Mouse (Mus musculus) embryonic facial prominence, embryonic 15.5 days (tissue): Measurements from ENCODE around the gene Actbl2. TPM values are rescaled to one million over a fixed set of nuclear protein-coding genes. Genes with fewer than 3 reads are reported as not detected.
A peak's percentile ranks its signal among the peaks of the same experiment; 100 is the strongest.

Experiments used
- ATAC-seq: fragments of 200-750 bp; cut with Nextera tagmentation; 2 replicates; pipeline ENCODE4 v1.8.0; 2017; ENCODE audit warnings: low read depth, moderate TSS enrichment; ENCODE audit not compliant: insufficient number of reproducible peaks, low FRiP score, low TSS enrichment
- H3K27ac ChIP-seq: fragments of 300-500 bp; sonication (generic); replicated peaks from 2 replicates; pipeline ENCODE4 v1.5.1; 2015; ENCODE audit warnings: mild to moderate bottlenecking, inconsistent platforms
- H3K27me3 ChIP-seq: fragments of 300-500 bp; sonication (generic); 2 replicates; pipeline ENCODE4 v1.6.1; 2015; ENCODE audit warnings: inconsistent platforms
- H3K36me3 ChIP-seq: fragments of 300-500 bp; sonication (generic); 2 replicates; pipeline ENCODE4 v1.6.1; 2015; ENCODE audit warnings: mild to moderate bottlenecking, inconsistent platforms
- H3K4me1 ChIP-seq: fragments of 300-500 bp; sonication (generic); 2 replicates; pipeline ENCODE4 v1.6.1; 2015; ENCODE audit warnings: inconsistent platforms
- H3K4me2 ChIP-seq: fragments of 300-500 bp; sonication (generic); replicated peaks from 2 replicates; pipeline ENCODE4 v1.6.1; 2015; ENCODE audit warnings: mild to moderate bottlenecking, inconsistent platforms
- H3K4me3 ChIP-seq: fragments of 300-500 bp; sonication (generic); replicated peaks from 2 replicates; pipeline ENCODE4 v1.5.1; 2015; ENCODE audit warnings: mild to moderate bottlenecking, inconsistent platforms
- H3K9ac ChIP-seq: fragments of 300-500 bp; sonication (generic); 2 replicates; pipeline ENCODE4 v1.6.1; 2015; ENCODE audit warnings: inconsistent platforms
- H3K9me3 ChIP-seq: fragments of 300-500 bp; sonication (generic); replicated peaks from 2 replicates; pipeline ENCODE4 v1.6.1; 2016; ENCODE audit warnings: inconsistent platforms
- WGBS: fragments of 180-500 bp; shearing (Covaris S2); methylation state at CpG from one replicate; pipeline ENCODE4 v1.1.7; 2015; 5-methylcytosine and 5-hydroxymethylcytosine counted together
- polyA plus RNA-seq: library from polyadenylated mRNA; unstranded; fragments of >200 nt; fragmentation: Nextera tagmentation; extraction: Ambion mirVana; gene quantifications from 2 replicates; pipeline ENCODE4 v1.2.1, GENCODE M21; 2015

Gene Actbl2
- polyA plus RNA-seq: 0.13 and 0.38 TPM in 2 replicates

GRCm38 (mm10) chr13:111254713-111255112, at the start of gene Actbl2:
TSS of gene Actbl2 (plus strand) at chr13:111255013.
- 92% methylated on average over 5 of the region's 5 CpGs for WGBS
- Histone ChIP-seq H3K27ac (no peak within 1 kb of the TSS), H3K36me3 (no peaks in the 10 kb centered on the region), H3K4me2 (no peak within 1 kb of the TSS), H3K4me1 (no peaks in the 10 kb centered on the region), H3K9ac (no peak within 1 kb of the TSS), H3K4me3 (no peak within 1 kb of the TSS), H3K27me3 (no peaks in the 10 kb centered on the region), H3K9me3 (no peaks in the 10 kb centered on the region)
- no peak for ATAC-seq

GRCm38 (mm10) chr13:111210649-111211378, 44.0 kb upstream of the Actbl2 start:
- 7% methylated on average over 8 of the region's 8 CpGs for WGBS
- peaks cover 16% of the 10 kb centered on the region for H3K4me1 ChIP-seq
- H3K27me3 ChIP-seq: no peaks in the 10 kb centered on the region
- H3K9ac ChIP-seq: no peak overlapping the region
- peak; percentile 84 for ATAC-seq
- peak overlapping the region; percentile 39 for H3K4me2 ChIP-seq
- no peaks in the 10 kb centered on the region for H3K9me3 ChIP-seq
- no peaks in the 10 kb centered on the region for H3K36me3 ChIP-seq
- H3K27ac ChIP-seq: peak overlapping the region; percentile 81
- H3K4me3 ChIP-seq: no peak overlapping the region

GRCm38 (mm10) chr13:111228768-111229167, 26.0 kb upstream of the Actbl2 start:
- Histone ChIP-seq H3K4me2 (no peak overlapping the region), H3K27ac (peak overlapping the region; percentile 23), H3K9me3 (no peaks in the 10 kb centered on the region), H3K27me3 (no peaks in the 10 kb centered on the region), H3K9ac (no peak overlapping the region), H3K4me3 (no peak overlapping the region), H3K36me3 (no peaks in the 10 kb centered on the region), H3K4me1 (peaks cover 34% of the 10 kb centered on the region)
- ATAC-seq: 0 out of 2 replicates have a peak, but pooled peaks have one; percentile 31
- 19% methylated on average over 5 of the region's 5 CpGs for WGBS

- peaks cover 34% of the 10 kb centered on the region for H3K4me1 ChIP-seq
- ATAC-seq: no peak
- WGBS: 44% methylated on average over 6 of the region's 6 CpGs
Observed at GRCm38 (mm10) chr13:111229541-111229940, 25.3 kb upstream of the Actbl2 start.

GRCm38 (mm10) chr13:111232416-111232815, 22.4 kb upstream of the Actbl2 start:
- H3K4me2 ChIP-seq: no peak overlapping the region
- no peaks in the 10 kb centered on the region for H3K9me3 ChIP-seq
- H3K4me3 ChIP-seq: no peak overlapping the region
- peaks cover 46% of the 10 kb centered on the region for H3K4me1 ChIP-seq
- no peaks in the 10 kb centered on the region for H3K27me3 ChIP-seq
- H3K27ac ChIP-seq: no peak overlapping the region
- ATAC-seq: no peak
- WGBS: 32% methylated on average over 7 of the region's 7 CpGs
- no peaks in the 10 kb centered on the region for H3K36me3 ChIP-seq
- H3K9ac ChIP-seq: no peak overlapping the region

More at GRCm38 (mm10) chr13:111229541-111229940, 25.3 kb upstream of the Actbl2 start:
- Histone ChIP-seq H3K27me3 (no peaks in the 10 kb centered on the region), H3K9ac (no peak overlapping the region), H3K27ac (peak overlapping the region; percentile 23), H3K36me3 (no peaks in the 10 kb centered on the region), H3K9me3 (no peaks in the 10 kb centered on the region), H3K4me3 (no peak overlapping the region), H3K4me2 (no peak overlapping the region)

GRCm38 (mm10) chr13:111233356-111233755, 21.5 kb upstream of the Actbl2 start:
- 49% methylated on average over 5 of the region's 5 CpGs for WGBS
- no peak for ATAC-seq
- Histone ChIP-seq H3K36me3 (no peaks in the 10 kb centered on the region), H3K9me3 (no peaks in the 10 kb centered on the region), H3K27ac (0 out of 2 replicates have a peak overlapping the region, but pooled peaks have one; percentile 36), H3K27me3 (no peaks in the 10 kb centered on the region), H3K4me2 (no peak overlapping the region), H3K4me1 (peaks cover 40% of the 10 kb centered on the region), H3K4me3 (no peak overlapping the region), H3K9ac (no peak overlapping the region)

- no peak overlapping the region for H3K9ac ChIP-seq
- ATAC-seq: no peak
- H3K4me2 ChIP-seq: no peak overlapping the region
- H3K36me3 ChIP-seq: no peaks in the 10 kb centered on the region
- H3K9me3 ChIP-seq: no peaks in the 10 kb centered on the region
- WGBS: 51% methylated on average over 3 of the region's 3 CpGs
- H3K27ac ChIP-seq: peak overlapping the region; percentile 58; the same call in 1 of the 2 replicates
- no peak overlapping the region for H3K4me3 ChIP-seq
- no peaks in the 10 kb centered on the region for H3K27me3 ChIP-seq
- peaks cover 31% of the 10 kb centered on the region for H3K4me1 ChIP-seq
Observed at GRCm38 (mm10) chr13:111234573-111234972, 20.2 kb upstream of the Actbl2 start.

- no peaks in the 10 kb centered on the region for H3K36me3 ChIP-seq
- H3K27ac ChIP-seq: peak overlapping the region; percentile 58
- peaks cover 31% of the 10 kb centered on the region for H3K4me1 ChIP-seq
- WGBS: 43% methylated on average over 6 of the region's 6 CpGs
- no peak overlapping the region for H3K4me2 ChIP-seq
- H3K9ac ChIP-seq: no peak overlapping the region
- peak; percentile 63 for ATAC-seq
- H3K4me3 ChIP-seq: no peak overlapping the region
- H3K27me3 ChIP-seq: no peaks in the 10 kb centered on the region
- peaks cover 2% of the 10 kb centered on the region; the same call in 1 of the 2 replicates for H3K9me3 ChIP-seq
Observed at GRCm38 (mm10) chr13:111235719-111236166, 19.1 kb upstream of the Actbl2 start.

- 50% methylated on average over 9 of the region's 9 CpGs for whole genome bisulfite sequencing
- ATAC-seq: no peak
Observed at GRCm38 (mm10) chr13:111236461-111236864, 18.4 kb upstream of the Actbl2 start.

GRCm38 (mm10) chr13:111237296-111237695, 17.5 kb upstream of the Actbl2 start:
- H3K4me1 ChIP-seq: peaks cover 24% of the 10 kb centered on the region
- H3K27ac ChIP-seq: no peak overlapping the region
- H3K9me3 ChIP-seq: peaks cover 3% of the 10 kb centered on the region; the same call in 1 of the 2 replicates
- WGBS: 83% methylated on average over 1 of the region's 1 CpGs
- ATAC-seq: no peak
- no peak overlapping the region for H3K9ac ChIP-seq
- no peaks in the 10 kb centered on the region for H3K36me3 ChIP-seq
- no peaks in the 10 kb centered on the region for H3K27me3 ChIP-seq
- no peak overlapping the region for H3K4me2 ChIP-seq
- H3K4me3 ChIP-seq: no peak overlapping the region

More at GRCm38 (mm10) chr13:111236461-111236864, 18.4 kb upstream of the Actbl2 start:
- Histone ChIP-seq H3K4me3 (no peak overlapping the region), H3K9ac (no peak overlapping the region), H3K9me3 (peaks cover 3% of the 10 kb centered on the region; the same call in 1 of the 2 replicates), H3K27ac (peak overlapping the region; percentile 58), H3K36me3 (no peaks in the 10 kb centered on the region), H3K4me1 (peaks cover 31% of the 10 kb centered on the region), H3K27me3 (no peaks in the 10 kb centered on the region), H3K4me2 (no peak overlapping the region)

- Histone ChIP-seq H3K9me3 (peaks cover 3% of the 10 kb centered on the region; the same call in 1 of the 2 replicates), H3K4me3 (no peak overlapping the region), H3K27ac (no peak overlapping the region), H3K9ac (no peak overlapping the region), H3K27me3 (no peaks in the 10 kb centered on the region), H3K4me1 (peaks cover 18% of the 10 kb centered on the region), H3K4me2 (no peak overlapping the region), H3K36me3 (no peaks in the 10 kb centered on the region)
- no peak for ATAC-seq
- 30% methylated on average over 3 of the region's 3 CpGs for WGBS
Observed at GRCm38 (mm10) chr13:111237865-111238465, 16.8 kb upstream of the Actbl2 start.
